Mouse (Mus musculus) cerebellum, postnatal 10 days (tissue): ENCODE data around the gene Vmn2r106.

Source experiments
- DNase-seq, 2 experiments: peaks; one replicate each; pipeline ENCODE4 v3.0.0; 2021; ENCODE audit warnings: mixed read lengths in 2 of 2

Vmn2r106 gene

GRCm38 (mm10) chr17:20285453-20285852 lies at the start of gene Vmn2r106:
Gene Vmn2r106 (minus strand): TSS chr17:20285553.
- DNase-seq, result no peak

GRCm38 (mm10) chr17:20305790-20306189 lies 20.4 kb upstream of the Vmn2r106 start:
- no peak for DNase-seq

- no peak for DNase-seq
Observed at GRCm38 (mm10) chr17:20286906-20287305, 1.6 kb upstream of the Vmn2r106 start.

GRCm38 (mm10) chr17:20255522-20255921 lies 29.8 kb downstream of the Vmn2r106 start:
- no peak for DNase-seq

DNA sequence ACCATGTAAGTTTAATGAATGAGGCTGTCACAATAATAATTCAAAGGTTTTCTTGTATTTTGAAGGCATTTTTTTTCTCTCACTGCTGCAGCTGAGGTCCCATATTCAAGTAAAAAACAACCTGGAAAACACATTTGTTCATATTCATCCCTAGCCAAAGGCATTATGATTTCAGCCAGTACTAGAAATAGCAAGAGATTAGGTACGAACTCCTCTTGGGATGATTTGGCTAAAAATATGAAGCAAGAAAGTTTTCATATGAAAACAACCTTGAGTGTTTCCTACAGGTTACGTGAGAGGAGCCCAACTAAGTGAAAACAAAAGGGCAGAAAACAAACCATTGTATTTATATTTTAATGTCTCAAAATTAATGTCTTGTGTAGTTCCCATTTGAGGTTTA lies 50.4 kb downstream of the Vmn2r106 start, which contains the start of gene Vmn2r105:
Vmn2r105 (minus strand) TSS at position 101 of the 400 bp plus-strand sequence.
- DNase-seq, result no peak
